10 mouse cellular contexts compared by ENCODE assay signal in the genomic region with DNA sequence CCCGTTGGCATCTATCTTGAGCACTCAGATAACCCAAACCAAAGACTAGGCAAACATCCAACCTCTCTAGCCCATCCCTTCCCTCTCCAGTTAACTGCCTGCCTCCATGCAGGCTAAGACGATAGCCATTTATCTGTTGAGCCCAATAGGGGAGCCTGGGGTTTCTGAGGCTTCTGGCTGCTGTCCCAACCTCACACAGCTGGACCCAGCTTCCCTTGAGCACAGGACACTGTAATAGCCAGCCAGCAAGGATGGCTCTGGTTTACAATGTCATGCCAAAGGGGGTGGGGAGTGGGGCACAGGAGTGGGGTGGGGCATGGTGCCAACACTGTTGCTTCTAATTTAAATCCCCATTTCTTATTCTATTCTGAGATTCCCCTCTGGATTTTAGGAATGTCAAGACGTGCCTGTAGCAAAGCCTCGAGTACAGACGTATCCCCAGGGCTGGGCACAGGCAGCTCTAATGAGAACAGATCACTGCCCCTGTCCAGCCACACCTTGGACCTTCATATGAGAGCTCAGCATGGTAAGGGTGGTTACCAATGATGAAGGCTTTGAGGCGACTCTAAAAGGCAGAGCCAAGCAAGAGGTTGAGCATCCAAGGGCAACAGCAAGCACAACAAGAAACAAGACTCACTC.
DNase-seq lines count a peak whose midpoint lies in the region; ATAC-seq and TF ChIP-seq lines count a peak whose summit lies in the region.
"Had no signal": no experiment of that assay in that cellular context is flagged by ENCODE, and none has a peak within 500 bp of the region (broad histone marks: within the 10 kb centered on the region; RNA-seq: fewer than 3 reads in every experiment).

No protein-coding gene starts in this region.

- TF ChIP-seq CTCF in lung, embryonic 14.5 days (IDR thresholded peaks at IDR 0.05; ENCODE audit: low read depth) = no peak
- no peak for TF ChIP-seq CTCF in embryonic fibroblast, embryonic 13.5 days (IDR thresholded peaks at IDR 0.05; ENCODE audit: borderline replicate concordance, insufficient read depth, low read length)
- no peak for TF ChIP-seq CTCF in cerebellum, adult 2 months (IDR thresholded peaks at IDR 0.05; ENCODE audit: borderline replicate concordance, insufficient read depth, low read depth, low read length)

- no peak overlapping the region for H3K27ac ChIP-seq in lung, embryonic 14.5 days (ENCODE audit: low read depth)
- H3K27ac ChIP-seq in embryonic fibroblast, embryonic 13.5 days (ENCODE audit: insufficient read depth, low read length) = peak overlapping the region; percentile 79; the same call in 1 of the 2 replicates
- H3K27ac ChIP-seq in limb, embryonic 15.5 days = peak overlapping the region; percentile 70
- no peak overlapping the region for H3K27ac ChIP-seq in cerebellum, adult 2 months (ENCODE audit: insufficient read depth, low read length)
- H3K27ac ChIP-seq: liver, embryonic 14.5 days had no signal

- no peaks in the 10 kb centered on the region for H3K36me3 ChIP-seq in lung, embryonic 14.5 days (ENCODE audit: insufficient read depth)
- H3K36me3 ChIP-seq in limb, embryonic 15.5 days = no peaks in the 10 kb centered on the region

- H3K27me3 ChIP-seq in lung, embryonic 14.5 days (ENCODE audit: insufficient read depth, low read length) = no peaks in the 10 kb centered on the region
- no peaks in the 10 kb centered on the region for H3K27me3 ChIP-seq in limb, embryonic 15.5 days
- no peaks in the 10 kb centered on the region for H3K27me3 ChIP-seq in cerebellum, adult 2 months (ENCODE audit: control insufficient read depth, insufficient read depth, low read length)

- peak; percentile 20 to 25 for DNase-seq in cerebellum, postnatal 10 days
- DNase-seq in cerebellum, adult 9-11 months = no peak
- peak; percentile 83 for DNase-seq in lung, embryonic 14.5 days
- no peak for DNase-seq in lung, adult 18-20 months
- no peak for DNase-seq in cerebellum, adult 2 months
- no peak for DNase-seq in kidney, postnatal 14 days
- DNase-seq: spleen, adult 18-20 months had no signal

- no peak overlapping the region for H3K9ac ChIP-seq in lung, embryonic 14.5 days
- H3K9ac ChIP-seq in limb, embryonic 15.5 days = no peak overlapping the region
- H3K9ac ChIP-seq: liver, embryonic 14.5 days had no signal

- H3K4me3 ChIP-seq in lung, embryonic 14.5 days (ENCODE audit: low read depth, low read length) = no peak overlapping the region
- no peak overlapping the region for H3K4me3 ChIP-seq in embryonic fibroblast, embryonic 13.5 days (ENCODE audit: insufficient read depth, low read length)
- no peak overlapping the region for H3K4me3 ChIP-seq in limb, embryonic 15.5 days
- H3K4me3 ChIP-seq in cerebellum, adult 2 months (replicated peaks; ENCODE audit: insufficient read depth, low read depth, low read length) = no peak overlapping the region

- H3K4me1 ChIP-seq in lung, embryonic 14.5 days (ENCODE audit: insufficient read depth) = peaks cover 19% of the 10 kb centered on the region
- peaks cover 8% of the 10 kb centered on the region; the same call in 1 of the 2 replicates for H3K4me1 ChIP-seq in embryonic fibroblast, embryonic 13.5 days (ENCODE audit: control insufficient read depth, insufficient read depth, low read length)
- H3K4me1 ChIP-seq in limb, embryonic 15.5 days = peaks cover 24% of the 10 kb centered on the region
- no peaks in the 10 kb centered on the region for H3K4me1 ChIP-seq in cerebellum, adult 2 months (ENCODE audit: control insufficient read depth, insufficient read depth, low read length)

- no peak overlapping the region for H3K4me2 ChIP-seq in lung, embryonic 14.5 days
- no peak overlapping the region for H3K4me2 ChIP-seq in limb, embryonic 15.5 days

- no peak for TF ChIP-seq POLR2A in embryonic fibroblast, embryonic 13.5 days (IDR thresholded peaks at IDR 0.05; ENCODE audit: low read depth, low read length)
- no peak for TF ChIP-seq POLR2A in cerebellum, adult 2 months (IDR thresholded peaks at IDR 0.05; ENCODE audit: borderline replicate concordance, insufficient read depth, low read length)

- H3K9me3 ChIP-seq in lung, embryonic 14.5 days (ENCODE audit: low read depth, low read length) = no peaks in the 10 kb centered on the region
- no peaks in the 10 kb centered on the region for H3K9me3 ChIP-seq in limb, embryonic 15.5 days

- WGBS in lung, embryonic 14.5 days = 53% methylated on average over 6 of the region's 6 CpGs
- 35% methylated on average over 6 of the region's 6 CpGs for WGBS in limb, embryonic 15.5 days
- 12% methylated on average over 6 of the region's 6 CpGs for WGBS in cerebellum, adult 2 months

- peak; percentile 87 for ATAC-seq in lung, embryonic 14.5 days (ENCODE audit: insufficient read depth)
- ATAC-seq in limb, embryonic 15.5 days (ENCODE audit: insufficient number of reproducible peaks, low FRiP score, low TSS enrichment, low read depth) = 0 out of 2 replicates have a peak, but pooled peaks have one; percentile 50

Comparison
In these comparisons a context has a peak if more than half of its experiments do, and no peak if none do; other contexts are left out.
1. DNase-seq: peak in cerebellum, postnatal 10 days (2 of 2) and lung, embryonic 14.5 days (single experiment); none in cerebellum, adult 9-11 months (single experiment), lung, adult 18-20 months (0 of 2), cerebellum, adult 2 months (0 of 2) and kidney, postnatal 14 days (single experiment).
2. H3K27ac ChIP-seq: peak in embryonic fibroblast, embryonic 13.5 days (single experiment) and limb, embryonic 15.5 days (single experiment); none in lung, embryonic 14.5 days (single experiment) and cerebellum, adult 2 months (single experiment).